Mouse (Mus musculus): ENCODE measurements around the gene Itpr2.

DNA sequence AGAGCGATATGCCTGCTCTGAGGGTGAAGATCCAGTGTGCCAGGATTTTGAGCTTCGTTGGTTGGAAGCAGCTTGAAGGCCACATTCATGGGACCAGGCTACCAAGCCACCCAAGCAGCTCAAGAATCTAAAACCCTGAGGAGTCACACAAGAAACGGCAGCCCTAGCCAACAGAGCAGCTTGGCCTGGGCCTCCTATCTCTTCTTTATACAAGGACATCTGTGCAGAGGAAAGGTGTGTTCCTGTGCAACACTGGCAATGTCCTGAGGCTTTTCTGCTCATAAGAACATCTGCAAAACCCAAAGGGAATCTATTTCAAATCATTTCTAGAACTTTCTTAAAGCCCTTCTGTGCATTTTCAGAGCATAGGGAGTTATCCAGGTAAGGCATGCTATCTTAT, 274.0 kb downstream of the Itpr2 start:
- no peak for TF ChIP-seq GATA1 (IDR thresholded peaks at IDR 0.05; ENCODE audit: borderline replicate concordance, low read length)
- no peak for TF ChIP-seq FLI1 (IDR thresholded peaks at IDR 0.05; ENCODE audit: low read length)

Data from megakaryocyte, embryonic 14.5 days (primary cell).